Mouse (Mus musculus) gastrocnemius, adult 2 months (tissue): ENCODE measurements around the gene Cym. TPM values are rescaled to one million over a fixed set of nuclear protein-coding genes. Genes with fewer than 3 reads are reported as not detected.

Source experiments
- DNase-seq: peaks from one replicate; pipeline ENCODE4 v3.0.0; 2022
- H3K27ac ChIP-seq: fragments of 200-600 bp; 2 replicates; pipeline ENCODE4 v1.8.1; 2022; ENCODE audit warnings: mild to moderate bottlenecking
- H3K4me3 ChIP-seq: fragments of 200-600 bp; 2 replicates; pipeline ENCODE4 v1.8.1; 2022; ENCODE audit warnings: mild to moderate bottlenecking, moderate library complexity
- CTCF ChIP-seq: fragments of 200-600 bp; IDR thresholded peaks from 2 replicates; pipeline ENCODE4 v1.8.1; 2022; ENCODE audit warnings: antibody characterized with exemption, mild to moderate bottlenecking, moderate library complexity
- intact Hi-C: fragments of 180-260 bp; cut with DNase I; formaldehyde crosslinking; loops from one replicate; pipeline ENCODE4 v1.15.1; 2025
- total RNA-seq, 2 experiments: library from RNA; stranded (reverse); gene quantifications; 2 replicates each; pipeline ENCODE4 v1.2.3; 2021

Cym gene
- total RNA-seq, 2 experiments from 2014 or later: not detected

DNA sequence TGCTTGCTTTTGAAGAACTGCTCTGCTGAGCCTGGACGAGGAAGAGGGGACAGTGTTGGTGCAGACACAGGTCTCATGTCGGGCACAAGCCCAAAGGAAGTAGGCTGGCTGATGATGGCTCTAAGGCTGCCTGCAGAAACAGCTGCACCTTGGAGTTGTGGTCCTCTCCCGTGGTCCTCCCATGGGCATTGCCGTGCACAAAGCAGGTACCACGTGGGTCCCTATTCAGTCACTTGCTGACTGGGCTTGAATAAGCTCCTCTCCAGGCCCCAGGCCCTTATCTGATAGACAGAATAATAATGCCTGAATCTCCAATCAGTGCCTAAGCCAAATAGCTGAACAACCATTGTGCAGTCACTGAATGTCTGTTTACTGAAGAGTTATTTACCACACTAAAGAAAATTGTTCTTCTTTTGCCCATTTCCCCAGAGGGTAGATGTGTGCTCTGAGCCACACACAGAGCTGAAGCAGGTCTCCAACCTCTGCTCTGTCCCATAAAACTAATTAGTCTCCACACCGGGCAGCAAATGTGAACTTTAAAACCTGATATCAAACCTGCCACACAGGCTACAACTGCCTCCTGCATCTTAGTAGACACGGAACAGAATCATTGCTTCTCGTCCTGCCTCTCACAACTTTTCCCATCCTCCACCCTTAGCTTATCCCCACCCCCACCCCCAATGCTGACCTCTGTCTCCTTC, 5.0 kb downstream of the Cym start:
- intact Hi-C loops: no loop called here
- DNase-seq: no peak
- H3K27ac ChIP-seq: no peak overlapping the region
- H3K4me3 ChIP-seq: no peak overlapping the region
- TF ChIP-seq CTCF: no peak

DNA sequence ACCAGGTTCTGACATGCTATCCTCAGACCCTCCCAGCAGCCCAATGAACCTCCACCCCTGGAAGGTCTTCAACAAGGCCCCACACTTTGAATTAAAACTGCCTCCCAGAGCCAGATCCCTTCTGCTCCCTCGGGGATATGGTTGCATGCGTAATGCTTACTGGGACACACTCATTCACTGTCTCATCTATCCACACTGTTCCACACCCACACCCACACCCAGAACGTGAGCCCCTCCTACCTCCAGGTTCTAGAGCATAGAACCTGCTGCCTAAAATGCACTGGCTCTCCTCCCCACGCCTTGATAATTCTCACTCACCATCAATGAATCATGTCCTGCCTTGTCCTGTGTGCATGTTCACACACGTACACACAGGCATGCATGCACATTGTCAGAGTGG, 6.9 kb downstream of the Cym start:
- intact Hi-C loops: no loop called here
- H3K27ac ChIP-seq: no peak overlapping the region
- no peak for TF ChIP-seq CTCF
- no peak for DNase-seq
- no peak overlapping the region for H3K4me3 ChIP-seq

DNA sequence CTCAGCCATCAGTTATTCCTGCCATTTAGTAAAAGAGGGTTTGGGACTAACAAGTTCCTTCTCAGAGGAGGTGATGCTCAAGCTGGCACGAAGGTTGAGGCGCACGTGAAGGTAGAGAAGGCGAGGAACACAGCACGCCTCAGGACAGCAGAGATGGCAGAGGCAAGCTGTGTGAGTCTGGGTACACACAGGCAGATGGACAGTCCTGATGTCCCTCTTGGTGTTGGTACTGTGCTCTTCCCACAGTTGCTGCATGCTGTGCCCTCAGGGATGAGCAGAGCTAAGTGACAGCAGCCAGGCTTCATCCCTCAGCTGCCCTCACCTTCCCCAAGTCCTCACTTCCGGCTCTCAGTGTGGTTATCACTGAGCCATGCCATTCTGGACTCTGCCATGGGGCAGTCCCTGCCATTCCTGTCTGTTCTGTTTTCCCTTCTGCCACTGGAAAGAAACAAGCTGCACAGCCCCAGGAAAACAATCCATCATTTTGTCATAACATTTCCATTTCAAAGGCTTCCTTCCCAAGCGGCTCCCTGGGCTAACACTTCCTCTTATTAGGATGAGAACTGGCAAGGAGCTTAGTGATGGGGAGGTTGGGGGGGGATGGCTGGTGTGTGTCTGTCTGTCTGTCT, 13.8 kb downstream of the Cym start:
- intact Hi-C loops: loop anchor here (2.0 kb wide), 2 partner anchors 67 to 263 kb away; no protein-coding TSS in a partner anchor
- no peak overlapping the region for H3K4me3 ChIP-seq
- no peak for DNase-seq
- no peak overlapping the region for H3K27ac ChIP-seq
- TF ChIP-seq CTCF: no peak

DNA sequence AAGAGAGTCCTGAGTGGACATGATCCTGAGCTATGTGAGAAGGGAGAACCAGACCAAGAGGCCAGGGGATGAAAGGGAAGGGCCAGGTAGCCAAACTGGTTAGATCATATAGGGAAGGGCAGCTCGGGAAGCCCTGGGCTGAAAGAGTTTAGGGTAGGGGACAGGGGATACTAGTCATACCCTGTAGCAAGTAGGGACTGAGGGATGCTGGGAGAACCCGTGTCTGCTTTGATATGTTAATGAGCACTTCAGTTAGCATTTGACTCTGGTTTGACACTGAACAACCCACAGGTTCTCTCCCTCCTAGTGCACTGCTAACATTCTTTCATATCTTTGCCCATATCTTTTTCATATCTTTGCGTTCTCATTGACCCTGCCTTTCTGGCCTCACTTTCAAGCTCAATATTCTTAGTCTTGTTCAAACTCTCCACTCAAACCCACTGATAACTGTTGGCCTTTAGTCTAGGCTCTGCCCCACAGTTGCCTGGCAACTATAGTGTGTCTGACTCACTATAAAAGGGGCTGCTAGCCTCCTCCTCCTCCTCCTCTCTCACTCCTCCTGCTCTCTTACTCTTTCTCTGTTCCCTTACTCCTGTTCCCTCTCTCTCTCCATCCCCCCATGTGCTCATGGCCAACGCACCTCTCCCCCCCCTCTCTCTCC, 14.9 kb downstream of the Cym start:
- TF ChIP-seq CTCF: no peak
- DNase-seq: no peak
- H3K27ac ChIP-seq: peak overlapping the region; percentile 64
- H3K4me3 ChIP-seq: no peak overlapping the region
- intact Hi-C loops: loop anchor here (2.0 kb wide), 2 partner anchors 68 to 264 kb away; no protein-coding TSS in a partner anchor

DNA sequence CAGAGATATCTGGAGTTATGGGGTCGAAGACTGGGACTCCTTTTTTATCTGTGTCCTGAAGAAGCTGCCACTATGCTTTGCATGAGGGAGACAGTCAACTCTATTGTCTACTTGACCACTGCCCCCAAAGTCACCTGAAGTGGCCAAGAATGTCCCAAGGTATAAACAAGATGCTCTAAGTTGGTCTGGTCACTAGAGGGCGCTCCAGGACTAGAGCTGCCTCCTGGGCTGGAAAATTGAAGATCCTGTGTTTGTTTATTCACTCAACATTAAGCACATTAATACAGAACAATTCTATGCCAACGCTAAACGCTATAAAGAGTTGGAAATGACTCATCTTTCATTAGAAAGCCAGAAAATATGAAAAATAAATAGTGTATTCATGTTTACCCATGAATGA, 15.5 kb downstream of the Cym start:
- Histone ChIP-seq H3K27ac (peak overlapping the region; percentile 64), H3K4me3 (no peak overlapping the region)
- peak; percentile 96; the same call in 1 of the 2 replicates for TF ChIP-seq CTCF
- intact Hi-C loops: loop anchor here (2.0 kb wide), 2 partner anchors 69 to 265 kb away; no protein-coding TSS in a partner anchor
- peak; percentile 80 for DNase-seq

DNA sequence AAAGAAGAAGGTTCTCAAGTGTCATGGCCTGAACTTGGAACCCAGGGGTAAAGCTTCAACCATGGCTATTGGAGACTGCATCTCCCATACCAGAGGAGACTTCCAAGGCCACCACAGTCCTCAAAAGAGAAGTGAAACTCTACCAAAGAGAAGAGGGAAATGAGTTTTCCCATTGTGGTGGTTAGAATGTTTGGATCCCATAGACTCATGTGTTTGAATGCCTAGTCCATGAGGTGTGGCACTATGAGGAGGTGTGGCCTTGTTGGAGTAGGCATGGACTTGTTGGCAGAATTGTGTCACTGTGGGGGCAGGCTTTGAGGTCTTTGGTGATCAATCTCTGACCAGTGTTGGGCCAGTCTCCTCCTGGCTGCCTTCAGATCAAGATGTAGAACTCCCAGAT, 16.4 kb downstream of the Cym start:
- intact Hi-C loops: no loop called here
- Histone ChIP-seq H3K4me3 (no peak overlapping the region), H3K27ac (no peak overlapping the region)
- no peak for DNase-seq
- no peak for TF ChIP-seq CTCF

DNA sequence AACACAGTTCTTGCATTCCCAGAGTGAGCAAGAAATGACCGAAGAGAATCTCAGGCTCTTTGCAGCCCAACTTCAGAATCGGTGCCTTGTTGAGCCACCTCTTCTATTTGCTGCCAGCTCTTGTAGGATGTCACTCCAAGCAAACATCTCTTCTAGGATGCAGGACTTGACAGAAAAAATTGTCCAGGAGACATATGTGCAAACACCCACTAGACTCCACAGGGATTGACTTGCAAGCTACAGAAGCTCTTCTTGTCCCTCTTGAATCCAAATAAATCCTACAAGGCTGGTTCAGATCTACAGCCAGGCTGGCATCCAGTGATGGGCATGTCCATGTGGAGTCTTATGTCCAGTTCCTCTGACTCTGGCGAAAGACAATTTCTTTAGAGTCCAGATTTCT, 17.1 kb downstream of the Cym start:
- H3K4me3 ChIP-seq: no peak overlapping the region
- intact Hi-C loops: no loop called here

DNA sequence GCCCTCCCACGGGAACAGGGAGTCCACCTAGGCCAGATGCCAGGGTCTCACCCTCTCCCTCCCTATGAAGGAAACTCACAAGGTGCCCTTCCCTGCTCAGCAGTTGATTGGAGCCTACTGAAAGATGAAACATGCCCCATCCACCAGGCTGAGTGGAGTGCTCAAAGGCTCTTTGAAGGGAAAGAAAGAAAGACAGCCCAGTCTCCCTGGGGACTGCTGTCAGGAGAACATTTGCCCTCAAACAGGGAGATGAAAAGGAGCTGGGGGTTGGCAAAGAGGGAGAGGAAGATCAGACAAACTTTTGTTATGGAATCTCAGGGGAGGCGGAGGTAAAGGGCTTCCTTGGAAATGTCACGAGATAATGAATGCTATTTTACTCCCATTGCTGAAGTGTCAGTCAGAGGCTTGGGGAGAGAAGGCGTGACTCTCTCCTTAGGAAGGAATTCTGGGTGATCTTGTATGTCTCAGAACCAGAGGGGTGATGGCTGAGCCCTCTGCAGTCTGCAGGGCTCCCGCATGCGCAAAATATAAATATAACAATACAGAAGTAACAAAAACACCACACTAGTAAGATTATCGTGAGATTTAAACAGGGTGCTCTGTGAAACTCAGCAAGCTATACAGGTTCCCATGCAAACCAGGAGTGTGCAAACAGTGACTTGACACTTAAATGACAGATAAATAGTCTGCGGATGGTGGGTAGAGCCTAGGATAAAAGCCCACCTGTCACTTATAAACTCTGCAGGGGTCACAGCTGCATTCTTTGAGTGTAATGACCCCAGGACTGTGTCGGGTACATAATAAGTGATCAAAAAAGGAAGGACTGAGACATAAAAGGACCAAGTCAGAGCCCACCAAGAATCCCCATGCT, 20.0 kb downstream of the Cym start:
- H3K4me3 ChIP-seq: no peak overlapping the region
- no peak overlapping the region for H3K27ac ChIP-seq
- DNase-seq: no peak
- intact Hi-C loops: no loop called here
- TF ChIP-seq CTCF: no peak

More for the DNA sequence above, 17.1 kb downstream of the Cym start:
- DNase-seq: no peak
- no peak for TF ChIP-seq CTCF
- H3K27ac ChIP-seq: no peak overlapping the region

DNA sequence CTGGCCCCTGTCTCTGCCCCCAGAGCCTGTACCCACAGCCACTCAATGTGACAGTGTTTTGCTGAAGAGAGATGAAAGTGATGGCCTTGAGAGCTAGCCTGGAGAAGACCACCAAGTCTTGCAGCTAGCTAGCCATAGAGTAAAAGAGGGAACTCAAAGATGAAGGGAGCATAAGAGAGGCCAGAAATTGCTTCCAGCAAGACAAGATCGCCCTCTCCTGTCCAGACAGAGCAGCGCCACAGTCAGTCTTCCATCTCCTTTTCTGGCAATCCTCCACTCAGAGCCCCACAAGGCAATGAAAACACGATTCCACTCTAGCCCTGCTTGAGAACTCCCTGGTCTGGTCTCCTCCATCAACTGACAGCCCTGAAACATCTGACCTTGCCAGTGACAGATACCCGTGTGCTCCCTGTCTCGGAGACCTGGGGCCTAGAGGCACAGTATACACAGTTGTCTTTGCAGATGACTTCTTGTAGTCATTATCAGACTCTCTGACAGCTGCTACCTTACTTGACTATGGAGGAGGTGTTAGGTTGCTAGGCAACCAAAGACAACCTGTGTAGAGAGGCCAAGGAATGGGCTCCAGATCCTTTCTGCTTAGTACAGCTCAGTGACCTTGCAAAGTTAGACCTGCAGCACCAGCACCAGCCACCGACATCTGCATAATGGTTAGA, 33.2 kb downstream of the Cym start:
- Histone ChIP-seq H3K4me3 (no peak overlapping the region), H3K27ac (no peak overlapping the region)
- peak; percentile 35 for DNase-seq
- intact Hi-C loops: loop anchor here (1.0 kb wide), 1 partner anchor 94 kb away; no protein-coding TSS in a partner anchor
- peak; percentile 76 for TF ChIP-seq CTCF

DNA sequence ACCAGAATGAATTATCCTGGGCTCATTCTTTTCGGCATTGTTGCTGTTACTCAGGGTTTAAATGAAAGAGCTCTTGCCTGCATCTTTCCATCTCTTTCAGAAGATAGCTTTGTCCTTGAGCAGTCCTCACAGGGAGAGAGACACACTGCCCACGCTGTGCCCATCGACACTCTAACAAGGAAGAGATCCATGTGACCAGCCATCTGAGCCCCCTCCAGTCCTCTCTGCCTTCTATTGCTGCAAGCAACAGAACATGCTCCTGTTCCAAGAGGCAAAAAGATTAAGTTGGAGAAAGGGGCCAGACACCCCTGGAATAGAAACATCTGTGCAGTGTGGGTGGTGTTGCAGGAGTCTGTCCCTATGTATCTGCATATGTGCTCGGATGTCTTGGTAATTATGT, 34.5 kb downstream of the Cym start:
- no peak overlapping the region for H3K4me3 ChIP-seq
- no peak overlapping the region for H3K27ac ChIP-seq
- DNase-seq: no peak
- no peak for TF ChIP-seq CTCF
- intact Hi-C loops: no loop called here

DNA sequence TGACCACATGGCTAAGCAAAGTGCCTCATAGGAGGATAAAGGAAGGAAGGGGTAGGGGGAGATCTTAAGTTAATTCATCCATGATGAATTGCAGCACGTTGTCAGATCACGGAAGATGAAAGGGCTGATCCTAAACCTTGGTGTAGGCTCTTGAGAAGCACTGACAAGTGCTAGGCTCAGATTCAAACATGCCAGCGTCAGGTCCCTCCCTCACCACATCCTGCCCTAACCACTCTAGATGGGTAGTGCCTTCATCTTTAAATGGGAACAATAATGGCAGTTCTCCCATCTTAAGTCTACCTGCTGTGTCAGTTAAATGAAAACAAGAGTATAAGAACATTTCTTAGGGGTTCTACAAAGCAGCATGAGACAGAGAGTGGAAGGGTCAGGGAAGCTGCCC, 35.9 kb downstream of the Cym start:
- H3K27ac ChIP-seq: no peak overlapping the region
- DNase-seq: no peak
- intact Hi-C loops: no loop called here
- no peak for TF ChIP-seq CTCF
- no peak overlapping the region for H3K4me3 ChIP-seq

DNA sequence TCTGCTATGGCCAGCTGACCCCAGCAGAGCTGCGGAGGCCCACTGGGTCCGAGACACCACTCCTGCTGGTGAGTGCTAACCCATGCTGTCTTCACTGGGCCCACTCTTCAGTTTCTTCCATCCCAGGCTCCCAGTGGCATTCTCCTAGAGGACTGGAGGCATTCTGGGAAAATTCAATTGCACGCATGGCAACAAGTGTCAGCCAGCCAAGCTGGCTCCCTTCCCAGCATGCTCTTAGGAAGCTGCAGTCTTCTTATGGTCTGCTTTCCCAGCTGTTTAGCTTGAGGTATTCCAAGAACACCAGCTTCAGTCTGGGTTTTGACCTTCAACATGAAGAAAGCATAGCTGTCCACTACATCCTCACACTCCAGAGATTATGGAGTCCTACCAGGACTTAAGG, 38.4 kb downstream of the Cym start:
- Histone ChIP-seq H3K27ac (peak overlapping the region; percentile 31; the same call in 1 of the 2 replicates), H3K4me3 (no peak overlapping the region)
- intact Hi-C loops: no loop called here
- TF ChIP-seq CTCF: no peak
- DNase-seq: peak; percentile 26
